Mouse (Mus musculus) monocyte, adult 2 months (primary cell): Measurements from ENCODE around the gene Elmsan1.

Source experiments
- DNase-seq, 2 experiments: peaks; one replicate each; pipeline ENCODE4 v3.0.0; 2022; ENCODE audit warnings: low spot score in 2 of 2, low read depth in 1 of 2

The Elmsan1 gene

DNA sequence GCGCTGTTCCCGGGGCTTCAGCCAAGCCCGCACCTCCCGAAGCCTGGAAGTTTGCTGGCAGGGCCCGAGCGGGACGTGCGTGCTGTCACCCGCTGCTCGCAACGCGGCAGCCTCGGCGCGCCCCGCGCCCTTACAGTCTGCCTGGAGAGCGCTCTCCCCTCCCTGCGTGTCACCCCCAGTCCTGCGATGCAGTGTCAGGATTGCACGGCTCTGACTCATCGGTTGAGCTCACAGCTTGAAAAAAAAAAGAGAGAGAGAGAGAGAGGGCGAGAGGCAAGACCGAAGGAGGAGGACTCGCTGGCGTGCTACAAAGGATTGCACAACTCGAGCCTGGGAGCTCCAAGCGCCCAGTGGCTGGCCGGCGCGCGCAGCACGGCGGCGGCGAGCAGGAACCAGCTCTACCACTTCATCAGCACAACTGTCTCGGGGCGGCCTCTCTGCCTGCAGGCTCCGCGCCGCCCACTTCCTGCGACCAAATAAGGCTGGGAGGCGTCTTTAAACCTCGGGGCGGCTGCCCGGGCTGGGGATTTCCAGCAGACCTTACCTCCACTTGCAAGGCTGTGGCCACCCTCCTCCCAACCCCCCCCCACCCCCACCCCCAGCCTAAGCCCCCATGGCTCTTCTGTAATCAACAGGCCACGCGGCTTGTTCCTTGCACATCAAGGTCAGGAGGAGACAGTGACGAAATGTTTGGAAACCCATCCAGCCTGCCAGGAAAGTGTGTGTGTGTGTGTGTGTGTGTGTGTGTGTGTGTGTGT, 24.9 kb downstream of the Elmsan1 start:
- peak; percentile 91 to 94 for DNase-seq

- peak; percentile 32 to 61 for DNase-seq
These were observed 25.7 kb downstream of the Elmsan1 start for GRCm38 (mm10) chr12:84192741-84193641.

DNA sequence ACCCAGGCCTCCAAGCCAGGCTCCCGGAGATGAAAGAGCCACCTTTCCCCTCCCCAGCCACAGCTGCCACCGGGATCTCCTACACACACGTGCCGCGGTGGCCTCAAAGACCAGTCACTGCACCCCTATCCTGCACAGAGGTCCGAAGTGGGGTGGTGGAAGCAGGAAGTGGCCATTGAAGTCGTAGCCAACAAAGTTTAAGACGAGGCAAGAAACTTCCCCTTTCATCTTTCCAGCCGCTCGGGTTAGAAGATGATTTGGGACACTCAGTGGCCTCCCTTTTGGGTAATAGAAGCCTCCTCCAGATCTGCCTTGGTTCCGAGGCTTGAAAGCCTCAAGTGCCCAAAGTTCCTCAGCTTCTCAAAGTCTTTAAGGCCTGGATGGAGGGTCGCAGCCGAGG, 26.4 kb downstream of the Elmsan1 start:
- DNase-seq: no peak

GRCm38 (mm10) chr12:84191770-84192169, 26.9 kb downstream of the Elmsan1 start:
- DNase-seq: no peak

GRCm38 (mm10) chr12:84191190-84191589, 27.5 kb downstream of the Elmsan1 start:
- DNase-seq: no peak

- DNase-seq: no peak
These were observed 28.4 kb downstream of the Elmsan1 start for GRCm38 (mm10) chr12:84190151-84190820.

DNA sequence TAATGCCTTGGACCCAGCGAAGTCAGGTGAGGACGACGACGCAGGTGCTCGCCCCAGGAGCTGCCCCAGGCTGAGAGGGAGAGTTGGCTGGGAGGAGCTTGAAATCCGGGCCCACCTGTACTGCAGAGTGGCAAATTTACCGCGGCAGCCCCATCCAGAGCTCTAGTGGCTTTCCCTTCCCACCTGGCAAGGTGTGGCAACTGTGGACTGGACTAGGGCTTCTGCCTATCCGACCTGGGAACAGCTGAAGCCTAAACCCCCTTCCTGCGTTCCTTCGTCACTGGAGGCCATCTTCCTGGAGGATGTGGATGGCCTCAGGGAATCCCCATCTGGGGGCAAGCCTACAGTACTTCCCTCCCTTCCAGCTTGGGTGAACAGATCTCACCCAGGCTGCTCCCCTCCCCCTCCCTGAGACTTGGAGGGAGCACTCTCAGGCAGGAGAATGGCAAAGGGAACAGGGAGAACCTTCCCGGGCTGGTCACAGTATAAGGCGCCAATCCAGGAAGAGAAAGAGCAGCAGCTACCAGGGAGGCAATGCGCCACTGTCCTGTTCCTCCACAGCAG, 29.7 kb downstream of the Elmsan1 start:
- no peak for DNase-seq

DNA sequence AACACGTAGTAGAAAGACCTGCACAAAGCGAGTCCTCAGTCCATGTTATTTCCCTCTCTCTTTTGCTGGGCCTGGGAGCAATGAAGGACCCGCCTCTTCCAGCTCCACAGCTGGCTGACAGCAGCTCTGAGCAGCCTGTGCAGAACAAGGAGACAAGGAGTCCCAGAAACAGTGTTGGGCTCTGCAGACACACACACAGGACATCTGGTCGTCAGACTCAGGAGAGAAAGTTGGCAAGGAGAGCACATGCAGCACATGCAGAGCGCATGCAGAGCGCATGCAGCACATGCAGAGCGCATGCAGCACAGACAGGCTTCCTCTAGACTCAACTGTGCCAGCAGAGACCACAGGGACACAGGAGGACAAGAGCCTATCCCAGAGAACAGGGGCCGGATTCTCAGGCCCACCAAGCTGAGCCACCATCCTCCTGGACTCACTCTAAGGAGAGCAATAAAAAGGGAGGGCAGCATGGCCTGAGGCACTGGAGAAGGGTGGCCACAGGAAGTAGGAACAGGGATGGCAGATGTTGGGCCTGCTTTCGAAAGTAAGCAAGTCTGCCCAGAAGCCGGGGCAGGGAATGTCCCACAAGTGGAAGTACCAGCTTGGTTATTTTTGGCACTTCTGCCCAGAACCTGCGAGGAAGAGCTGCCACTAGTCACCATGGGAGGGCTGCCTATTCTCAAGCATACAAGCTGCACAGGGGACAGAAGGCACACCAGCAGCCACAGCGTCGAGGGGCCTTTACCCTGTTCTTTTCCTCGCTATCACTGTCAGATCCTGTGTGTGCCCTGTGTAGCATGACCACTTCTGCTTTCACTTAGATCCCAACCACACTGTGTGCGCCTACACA, 30.7 kb downstream of the Elmsan1 start:
- peak in 1 of 2 experiments; percentile 43 for DNase-seq

DNA sequence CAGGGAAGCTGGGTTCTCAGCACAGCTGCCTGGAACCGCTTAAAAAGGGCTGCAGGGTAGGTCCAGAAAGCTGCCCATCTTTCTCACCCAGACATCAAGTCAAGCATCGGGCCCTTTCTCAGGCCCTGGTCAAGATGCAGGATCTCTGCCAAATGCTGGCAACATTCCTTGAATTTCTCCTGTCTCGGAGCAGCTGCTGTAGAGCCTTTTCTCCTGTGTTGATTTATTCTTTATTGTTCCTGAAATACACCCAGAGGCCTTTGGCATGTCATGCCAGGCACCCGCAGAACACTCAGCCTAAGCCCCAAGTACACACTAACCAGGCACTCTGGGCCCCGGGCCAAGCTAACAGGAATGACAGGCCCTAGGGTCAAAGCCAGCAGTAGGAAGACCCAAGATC, 31.7 kb downstream of the Elmsan1 start:
- DNase-seq: no peak

- no peak for DNase-seq
These were observed 32.1 kb downstream of the Elmsan1 start for GRCm38 (mm10) chr12:84186536-84186935.

- no peak for DNase-seq
These were observed 33.1 kb downstream of the Elmsan1 start for GRCm38 (mm10) chr12:84185547-84185946.

DNA sequence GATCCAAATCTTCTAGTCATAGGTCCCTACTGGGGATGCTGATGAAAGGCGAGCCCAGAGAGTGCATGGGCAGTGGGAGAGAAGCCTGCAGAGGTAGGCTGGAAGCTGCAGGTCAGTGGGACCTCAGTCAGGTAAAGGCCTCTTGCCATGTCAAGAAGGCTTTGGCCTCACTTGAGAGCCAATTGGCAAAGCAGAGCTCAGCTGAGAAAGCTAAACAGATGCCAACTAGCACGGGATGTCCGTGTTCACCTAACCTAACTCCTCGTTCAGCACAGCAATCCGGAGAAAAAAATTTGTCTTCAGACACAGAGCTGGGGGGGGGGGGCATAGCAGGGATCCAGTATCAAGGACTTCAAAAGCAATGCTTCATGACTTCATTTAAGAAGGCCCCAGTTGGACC, 33.7 kb downstream of the Elmsan1 start:
- DNase-seq: no peak

DNA sequence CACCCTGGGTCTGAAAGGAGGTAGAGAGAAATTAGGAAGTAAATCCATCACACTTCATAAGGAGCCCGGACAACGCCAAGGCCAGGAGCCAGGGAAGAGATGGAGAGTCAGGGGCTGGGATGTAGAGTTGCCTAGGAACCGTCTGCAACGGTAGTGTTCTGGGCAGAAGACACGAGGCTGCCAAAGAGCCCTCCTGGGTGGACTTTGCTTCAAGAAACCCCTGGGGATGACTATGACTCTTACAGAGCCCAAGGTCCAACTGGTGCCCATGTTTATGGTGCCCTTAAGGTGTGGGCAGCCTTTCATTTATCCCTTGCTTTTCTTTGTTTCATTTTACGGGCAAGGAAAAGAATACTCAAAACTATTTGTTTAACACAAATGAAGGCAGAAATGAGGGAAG, 36.7 kb downstream of the Elmsan1 start:
- no peak for DNase-seq

DNA sequence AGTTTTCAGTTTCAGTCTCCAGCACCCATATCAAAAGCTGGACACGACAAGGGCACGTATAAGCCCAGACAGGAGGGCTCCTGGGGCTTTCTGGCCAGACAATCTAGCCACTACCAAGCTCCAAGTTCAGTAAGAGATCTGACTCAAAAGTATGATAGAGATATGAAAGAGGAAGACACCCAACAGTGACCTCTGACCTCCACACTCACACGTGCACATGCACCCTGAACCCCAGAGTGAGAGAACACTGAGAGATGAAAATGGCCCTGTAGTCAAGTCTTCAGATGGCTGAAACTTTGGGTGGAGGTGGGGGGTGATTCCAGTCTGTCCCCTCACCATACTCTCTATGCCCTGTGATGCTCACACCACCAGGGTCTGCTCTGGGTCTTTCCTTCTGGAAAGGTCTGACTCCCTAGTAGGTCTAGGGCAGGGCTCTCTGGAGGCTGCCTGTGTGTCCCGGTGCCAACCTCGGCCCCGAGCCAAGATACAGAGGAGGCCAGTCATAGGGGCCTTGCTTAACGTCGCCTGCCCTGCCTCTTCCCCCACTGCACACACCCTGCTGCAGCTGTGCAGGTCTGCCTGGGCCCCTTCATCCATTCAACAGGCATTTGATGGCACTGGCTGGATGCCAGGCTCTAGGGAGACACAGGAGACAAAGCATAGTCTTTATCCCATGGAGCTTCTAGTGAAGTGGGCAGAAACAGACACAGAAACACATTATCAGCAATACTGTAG, 37.8 kb downstream of the Elmsan1 start:
- no peak for DNase-seq

- no peak for DNase-seq
These were observed 38.6 kb downstream of the Elmsan1 start for GRCm38 (mm10) chr12:84180090-84180489.

DNA sequence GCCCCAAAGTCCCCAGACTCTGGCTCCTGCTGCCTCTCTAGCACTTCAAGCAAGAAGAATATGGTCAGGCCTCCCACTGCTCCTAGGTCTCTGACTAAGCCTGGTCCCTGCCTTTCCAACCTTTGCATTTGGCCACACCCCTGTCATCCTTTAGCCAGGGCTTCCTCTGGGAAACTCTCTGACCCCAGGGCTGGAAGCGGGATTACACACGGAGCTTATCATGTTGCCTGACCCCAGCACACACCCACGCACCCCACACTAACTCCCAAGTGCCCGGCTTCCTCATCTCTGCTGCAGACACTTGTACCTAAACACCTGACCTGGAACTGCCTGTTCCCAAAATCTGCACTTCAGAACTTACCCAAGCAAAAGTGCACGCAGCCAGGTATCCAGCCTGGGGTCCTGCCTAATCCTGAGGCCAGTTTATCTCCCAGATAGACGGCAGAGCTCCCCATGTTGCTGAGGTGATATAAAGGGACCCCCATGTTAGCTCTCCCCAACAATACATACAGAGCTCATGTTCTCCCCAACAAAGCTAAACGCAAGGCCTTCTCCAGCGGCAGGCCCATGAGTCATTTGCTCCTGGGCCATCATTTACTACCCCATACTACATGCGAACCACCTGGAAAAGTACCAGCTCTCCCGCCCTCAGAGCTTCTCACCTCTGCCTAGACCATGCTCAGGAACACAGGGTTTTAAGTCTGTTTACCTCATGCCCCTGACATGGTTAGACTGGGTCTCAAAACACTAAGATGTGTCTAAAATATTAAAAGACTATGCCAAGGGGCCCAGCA, 39.8 kb downstream of the Elmsan1 start:
- DNase-seq: no peak

DNA sequence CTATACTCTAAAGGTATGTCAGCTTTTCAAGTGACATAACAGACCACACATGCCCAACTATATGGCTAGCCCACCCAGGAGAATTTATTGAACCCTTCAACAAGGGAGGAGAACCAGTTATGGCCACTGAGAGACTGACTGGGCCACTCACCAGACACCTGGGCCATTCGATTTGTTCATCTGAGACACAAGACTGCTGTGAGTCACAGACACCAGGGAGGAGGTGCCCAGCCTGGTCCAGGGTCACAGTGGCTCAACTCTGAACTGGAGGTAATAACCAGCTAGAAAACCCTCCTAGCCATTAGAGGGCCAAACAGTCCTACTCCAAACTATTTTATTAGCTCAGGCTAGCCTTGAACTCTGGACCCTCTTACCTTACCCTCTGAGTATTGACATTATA, 40.6 kb downstream of the Elmsan1 start:
- DNase-seq: no peak

GRCm38 (mm10) chr12:84176886-84177765, 41.6 kb downstream of the Elmsan1 start:
- DNase-seq: no peak
